Mouse (Mus musculus): ENCODE results near the gene Eef1akmt3. TPM values are rescaled to one million over a fixed set of nuclear protein-coding genes. Genes with fewer than 3 reads are reported as not detected.

The Eef1akmt3 gene
- total RNA-seq, 4 experiments from 2014 or later, result 0.11 to 0.30 (median 0.14) TPM; not detected in 1

DNA sequence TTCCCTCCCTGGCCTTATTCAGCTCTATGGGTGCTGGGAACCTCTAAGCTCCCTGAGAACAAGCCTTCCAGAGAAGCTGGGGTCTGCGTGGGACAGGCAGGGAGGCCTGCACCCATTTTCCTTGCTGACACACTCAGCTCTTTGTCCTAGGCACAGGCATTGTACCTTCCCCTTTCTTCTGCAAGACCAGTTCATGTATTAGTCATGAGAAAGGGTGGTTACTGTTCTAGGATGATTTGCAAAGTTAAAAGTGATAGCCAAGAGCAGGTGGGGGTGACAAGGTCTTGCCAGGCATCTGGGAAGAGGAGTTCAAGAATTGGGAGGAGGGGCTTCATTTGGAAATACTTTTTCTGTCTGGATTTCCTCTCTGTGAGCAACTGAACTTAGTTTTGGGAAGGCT lies 39.3 kb downstream of the Eef1akmt3 start:
- no peak for DNase-seq (ENCODE audit: low spot score in 2 of 2)

GRCm38 (mm10) chr10:127001297-127001696 lies 40.0 kb downstream of the Eef1akmt3 start:
- DNase-seq (ENCODE audit: low spot score in 2 of 2), result no peak

DNA sequence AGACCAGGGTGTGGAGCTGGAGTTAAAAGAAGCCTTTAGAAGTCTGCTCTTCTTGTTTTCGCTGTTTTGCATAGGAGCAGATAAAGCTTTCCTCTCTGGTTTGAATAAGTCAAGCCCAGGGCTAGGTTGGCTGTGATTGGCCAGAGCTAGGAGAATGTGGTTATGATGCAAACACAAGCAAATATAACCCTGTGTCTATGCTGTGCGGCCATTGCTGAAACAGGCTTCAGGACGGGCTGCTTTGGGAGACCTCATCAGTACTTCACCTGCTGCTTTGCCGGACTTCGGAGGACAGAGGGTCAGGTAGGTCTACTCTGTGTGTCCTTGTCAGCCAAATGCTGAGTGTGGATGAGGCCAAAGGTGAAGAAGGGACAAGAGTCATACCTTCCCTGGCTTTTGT lies 40.8 kb downstream of the Eef1akmt3 start, which contains the start of gene Avil:
Gene Avil (plus strand): TSS at position 181 of the 400 bp plus-strand sequence.
- DNase-seq (ENCODE audit: low spot score in 2 of 2), result no peak

GRCm38 (mm10) chr10:126997340-126998113 lies 43.8 kb downstream of the Eef1akmt3 start:
- DNase-seq (ENCODE audit: low spot score in 2 of 2), result no peak

- no peak for DNase-seq (ENCODE audit: low spot score in 2 of 2)
These were observed 47.7 kb downstream of the Eef1akmt3 start for GRCm38 (mm10) chr10:126993621-126994020.

DNA sequence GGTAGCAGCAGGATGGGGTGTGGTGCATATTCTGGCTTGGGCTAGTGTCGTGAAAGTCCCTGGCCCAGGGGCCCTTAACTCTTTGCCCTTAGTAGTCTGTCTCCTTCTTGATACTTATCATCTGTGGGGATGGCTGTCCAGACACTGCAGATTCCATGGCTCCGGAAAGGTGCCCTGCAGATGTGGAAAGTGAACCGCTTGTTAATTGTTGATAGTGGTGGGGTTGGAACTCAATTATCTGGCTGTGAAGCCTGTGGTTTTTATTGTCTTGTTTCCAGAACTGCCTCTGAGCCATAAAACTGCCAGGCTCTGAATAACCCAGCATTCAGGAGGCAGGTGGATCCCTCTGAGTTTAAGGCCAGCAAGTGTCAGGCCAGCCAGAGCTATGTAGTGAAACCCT lies 49.6 kb downstream of the Eef1akmt3 start:
- DNase-seq (ENCODE audit: low spot score in 2 of 2), result no peak

GRCm38 (mm10) chr10:126990313-126991056 lies 50.8 kb downstream of the Eef1akmt3 start:
- DNase-seq (ENCODE audit: low spot score in 2 of 2), result peak; percentile 60 to 78

DNA sequence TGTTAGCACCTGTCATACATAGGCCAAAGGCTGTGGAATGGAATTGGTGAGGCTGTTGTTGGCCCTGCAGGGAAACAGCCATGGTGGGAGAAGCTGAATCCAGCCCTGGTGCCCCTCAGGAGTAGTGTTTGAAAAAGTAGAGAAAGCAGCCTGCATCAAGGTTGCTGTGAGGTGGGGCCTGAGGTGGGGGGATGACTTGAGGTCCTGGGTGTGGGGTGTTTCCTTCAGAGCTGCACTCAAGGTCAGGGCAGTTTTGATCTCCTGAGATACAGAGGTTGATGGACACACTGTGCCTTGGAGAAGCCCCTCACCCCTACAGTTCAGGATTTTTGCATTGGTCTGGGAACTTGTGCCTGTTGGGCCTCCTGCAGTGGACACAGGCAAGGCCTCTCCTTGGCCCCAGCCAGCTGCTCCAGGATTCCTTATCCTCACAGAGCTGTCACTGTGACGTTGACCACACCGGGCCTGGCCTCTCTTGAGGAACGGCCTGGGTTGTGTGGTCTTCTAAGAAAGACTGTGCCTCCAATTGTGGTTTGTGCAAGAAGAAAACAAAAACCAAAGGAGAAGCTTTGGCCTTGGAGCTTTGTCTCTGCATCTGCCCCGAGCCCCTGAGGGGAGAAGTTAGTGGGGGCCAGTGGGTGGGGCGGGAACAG lies 52.7 kb downstream of the Eef1akmt3 start:
- no peak for DNase-seq (ENCODE audit: low spot score in 2 of 2)

DNA sequence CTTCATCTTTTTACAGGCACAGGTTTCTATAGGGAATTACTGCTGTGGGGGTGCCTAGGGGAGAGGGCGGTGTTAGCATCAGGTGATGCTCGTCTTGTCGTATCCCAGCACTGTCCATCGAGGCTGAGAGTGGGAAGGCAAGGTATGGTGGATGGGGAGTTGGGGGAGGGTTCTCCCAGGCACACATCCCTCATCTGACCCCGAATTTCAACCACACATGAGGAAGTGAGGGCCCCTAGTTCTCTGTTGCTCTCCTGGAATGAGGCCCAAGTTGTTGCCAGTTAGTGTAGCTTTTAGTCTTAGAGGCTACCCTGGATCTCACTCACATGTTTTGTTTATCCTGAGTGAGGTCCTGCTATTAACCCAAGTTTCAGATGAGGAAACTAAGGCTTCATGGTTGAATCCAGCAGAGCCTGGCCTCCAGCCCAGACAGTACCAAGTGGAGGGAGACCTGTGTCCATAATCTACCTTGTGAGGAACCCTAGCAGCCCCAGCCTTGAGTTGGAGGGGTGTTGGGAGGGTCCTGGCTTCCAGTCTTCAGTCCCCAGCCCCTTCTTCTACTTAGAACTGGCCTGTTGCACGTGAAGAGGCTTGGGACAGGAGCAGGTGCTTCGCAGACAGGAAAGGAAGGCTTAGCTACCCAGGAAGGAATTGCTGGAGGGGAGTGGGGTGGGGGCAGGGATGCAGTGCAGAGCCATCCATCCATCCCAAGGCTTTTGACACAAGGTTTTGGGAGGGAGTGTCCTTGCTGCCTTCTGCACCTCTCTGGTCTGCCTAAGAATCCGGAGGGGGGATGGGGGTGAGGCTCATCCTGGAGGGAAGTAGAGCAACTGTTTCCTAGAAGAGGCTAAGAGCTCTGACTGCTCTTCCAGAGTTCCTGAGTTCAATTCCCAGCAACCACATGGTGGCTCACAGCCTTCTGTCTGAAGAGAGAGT lies 53.9 kb downstream of the Eef1akmt3 start:
- DNase-seq (ENCODE audit: low spot score in 2 of 2), result no peak

GRCm38 (mm10) chr10:126986541-126986961 lies 54.8 kb downstream of the Eef1akmt3 start:
- DNase-seq (ENCODE audit: low spot score in 2 of 2), result peak in 1 of 2 experiments; percentile 71

GRCm38 (mm10) chr10:126985579-126985978 lies 55.7 kb downstream of the Eef1akmt3 start:
- DNase-seq (ENCODE audit: low spot score in 2 of 2), result no peak

DNA sequence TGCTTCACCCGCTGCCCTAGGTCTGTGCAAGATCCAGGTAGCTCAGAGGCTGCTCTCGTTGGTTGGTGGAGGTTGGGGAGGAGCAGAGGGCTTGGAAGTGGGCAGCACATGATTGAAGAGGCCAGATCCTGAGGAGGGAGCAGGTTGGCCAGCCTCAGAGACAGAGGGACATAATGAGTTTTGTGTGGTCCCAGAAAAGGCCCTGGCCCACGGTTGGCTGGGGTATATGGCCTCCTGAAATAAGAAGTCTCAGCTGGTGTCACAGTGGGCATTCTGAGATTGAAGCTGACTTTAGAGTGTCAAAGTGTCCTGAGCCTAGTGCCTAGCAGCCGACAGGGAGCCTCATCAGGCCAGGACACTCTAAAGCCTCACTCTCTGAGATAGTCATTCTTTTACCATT lies 56.2 kb downstream of the Eef1akmt3 start:
- DNase-seq (ENCODE audit: low spot score in 2 of 2), result no peak

DNA sequence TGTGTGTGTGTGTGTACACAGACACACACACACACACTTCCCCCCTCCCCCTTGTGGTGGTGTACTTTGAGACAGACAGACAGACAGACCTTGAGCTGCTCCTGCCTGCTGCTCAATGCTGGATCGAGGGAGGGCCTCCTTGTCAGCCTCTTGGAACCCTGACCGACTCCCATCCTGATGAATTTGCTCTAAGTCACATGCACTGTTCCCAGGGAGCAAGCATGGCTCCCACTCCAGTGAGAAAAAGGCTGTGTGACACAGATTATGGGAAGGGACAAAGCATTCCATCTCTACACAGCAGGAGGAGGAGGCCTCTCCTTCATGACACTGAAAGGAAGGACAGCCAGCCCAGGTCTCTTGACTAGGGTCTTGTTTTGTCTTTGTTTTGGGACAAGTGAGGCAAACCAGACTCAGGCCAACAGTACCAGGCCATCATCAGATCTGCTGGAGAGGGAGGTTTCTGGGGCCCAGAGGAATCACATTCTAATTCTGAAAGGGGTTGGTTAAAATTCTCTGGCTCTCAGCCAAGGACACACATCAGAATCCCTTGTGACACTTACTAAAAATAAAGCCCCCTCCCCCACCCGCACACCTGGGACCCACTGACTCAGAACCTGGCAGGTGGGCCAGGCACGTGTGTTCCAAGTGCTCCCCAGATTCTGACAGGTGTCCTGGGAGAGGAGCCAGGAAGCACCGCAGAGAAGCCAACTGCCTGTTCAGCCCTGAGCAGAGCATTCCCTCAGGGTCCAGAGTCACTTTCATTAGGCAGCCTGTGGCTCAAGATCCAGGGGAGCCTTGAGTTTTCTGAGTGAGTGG lies 56.9 kb downstream of the Eef1akmt3 start:
- no peak for DNase-seq (ENCODE audit: low spot score in 2 of 2)

GRCm38 (mm10) chr10:126983193-126983725 lies 58.1 kb downstream of the Eef1akmt3 start:
- DNase-seq (ENCODE audit: low spot score in 2 of 2), result no peak

- no peak for DNase-seq (ENCODE audit: low spot score in 2 of 2)
These were observed 59.6 kb downstream of the Eef1akmt3 start for GRCm38 (mm10) chr10:126981746-126982145.

Small RNA genes within 50 kb of the gene (microRNA-seq; reads per million reads assigned to microRNA genes)
- gene Mir26a-2, result 13.7 to 34.0 reads per million in 2 experiments
- gene Mir546, result 0 reads per million in 2 experiments

Other genes starting within 250 kb of the Eef1akmt3 start
- 10 to 100 TPM; 10.5 to 13.4 (median 11.8) TPM for gene Atp23, start 140.2 kb downstream of the Eef1akmt3 start, total RNA-seq (2022)
- 10 to 100 TPM; 74.8 to 83.4 (median 82.5) TPM for gene Ctdsp2, start 62.8 kb downstream of the Eef1akmt3 start, total RNA-seq (2022)
- gene Avil, start 40.8 kb downstream of the Eef1akmt3 start, total RNA-seq (2022), result under 1 TPM; 0.13 to 0.21 (median 0.17) TPM
- gene Tsfm, start 10.7 kb downstream of the Eef1akmt3 start, total RNA-seq (2022), result 10 to 100 TPM; 22.8 to 36.1 (median 30.0) TPM
- 10 to 100 TPM; 10.4 to 11.8 (median 11.2) TPM for gene Mettl1, start 99 bp downstream of the Eef1akmt3 start, total RNA-seq (2022)
- under 1 TPM; 0.30 to 0.46 (median 0.41) TPM for gene Cyp27b1, start 6.7 kb upstream of the Eef1akmt3 start, total RNA-seq (2022)
- gene March9, start 18.7 kb upstream of the Eef1akmt3 start, total RNA-seq (2022), result 10 to 100 TPM; 19.8 to 21.5 (median 21.2) TPM
- gene Cdk4, start 22.0 kb upstream of the Eef1akmt3 start, total RNA-seq (2022), result 10 to 100 TPM; 79.8 to 91.4 (median 85.4) TPM
- 10 to 100 TPM; 60.9 to 63.2 (median 62.1) TPM for gene Tspan31, start 28.8 kb upstream of the Eef1akmt3 start, total RNA-seq (2022)
- gene Agap2, start 33.8 kb upstream of the Eef1akmt3 start, total RNA-seq (2022), result 100 to 1,000 TPM; 595 to 685 (median 631) TPM
- gene Os9, start 79.6 kb upstream of the Eef1akmt3 start, total RNA-seq (2022), result 100 to 1,000 TPM; 112 to 130 (median 122) TPM
- gene B4galnt1, start 123.7 kb upstream of the Eef1akmt3 start, total RNA-seq (2022), result 100 to 1,000 TPM; 105 to 118 (median 112) TPM
- gene Slc26a10, start 139.1 kb upstream of the Eef1akmt3 start, total RNA-seq (2022), result 1 to 10 TPM; 5.8 to 7.4 (median 6.9) TPM
- gene Arhgef25, start 148.6 kb upstream of the Eef1akmt3 start, total RNA-seq (2022), result 100 to 1,000 TPM; 153 to 178 (median 174) TPM
- gene Dtx3, start 154.2 kb upstream of the Eef1akmt3 start, total RNA-seq (2022), result 100 to 1,000 TPM; 211 to 218 (median 216) TPM
- gene Pip4k2c, start 170.1 kb upstream of the Eef1akmt3 start, total RNA-seq (2022), result 100 to 1,000 TPM; 104 to 112 (median 106) TPM
- 1,000 to 10,000 TPM; 1,113 to 1,308 (median 1,238) TPM for gene Kif5a, start 221.8 kb upstream of the Eef1akmt3 start, total RNA-seq (2022)
- gene Dctn2, start 224.9 kb upstream of the Eef1akmt3 start, total RNA-seq (2022), result 100 to 1,000 TPM; 254 to 263 (median 254) TPM
- 10 to 100 TPM; 32.5 to 53.7 (median 44.4) TPM for gene Mbd6, start 247.5 kb upstream of the Eef1akmt3 start, total RNA-seq (2022)

Measured in left cerebral cortex, adult 8-10 months (tissue).